Mouse (Mus musculus): ENCODE measurements around the gene Syt12.

Gene Syt12

GRCm38 (mm10) chr19:4409062-4409461, 68.2 kb downstream of the Syt12 start:
- no peak for DNase-seq (ENCODE audit: low spot score in 2 of 2)

- no peak for DNase-seq (ENCODE audit: low spot score in 2 of 2)
Observed at GRCm38 (mm10) chr19:4404840-4405239, 72.4 kb downstream of the Syt12 start.

GRCm38 (mm10) chr19:4398959-4399358, 78.3 kb downstream of the Syt12 start:
- no peak for DNase-seq (ENCODE audit: low spot score in 2 of 2)

- DNase-seq (ENCODE audit: low spot score in 2 of 2): no peak
Observed at GRCm38 (mm10) chr19:4398630-4398948, 78.7 kb downstream of the Syt12 start.

GRCm38 (mm10) chr19:4397798-4398629, 79.2 kb downstream of the Syt12 start, which contains the start of gene Kdm2a:
Kdm2a (minus strand) TSS chr19:4398285.
- peak; percentile 28 to 47 for DNase-seq (ENCODE audit: low spot score in 2 of 2)

- peak; percentile 91 to 93 for DNase-seq (ENCODE audit: low spot score in 2 of 2)
Observed at GRCm38 (mm10) chr19:4396998-4397797, 80.0 kb downstream of the Syt12 start.

GRCm38 (mm10) chr19:4396081-4396997, 80.9 kb downstream of the Syt12 start:
- peak; percentile 24 to 45 for DNase-seq (ENCODE audit: low spot score in 2 of 2)
